Comparison of ENCODE assay signal across 8 mouse cellular contexts in genomic region chrX:53052652-53053500, GRCm38 (mm10).
DNase-seq lines count a peak whose midpoint lies in the region; ATAC-seq and TF ChIP-seq lines count a peak whose summit lies in the region.

No protein-coding gene starts in this region.

- intact Hi-C loops in heart, postnatal 10 days (cut with DNase I): no loop called here
- intact Hi-C loops in left cerebral cortex, adult 2 months (cut with DNase I): loop anchor here (10.0 kb wide), 1 partner anchor 182 kb away; no protein-coding TSS in a partner anchor

- H3K4me3 ChIP-seq in kidney, embryonic 15.5 days (replicated peaks): peak overlapping the region; percentile 17; the same call in 1 of the 2 replicates
- peak overlapping the region; percentile 20; the same call in 1 of the 2 replicates for H3K4me3 ChIP-seq in liver, embryonic 15.5 days (replicated peaks)
- no peak overlapping the region for H3K4me3 ChIP-seq in stomach, embryonic 16.5 days (replicated peaks; ENCODE audit: low read length)
- no peak overlapping the region for H3K4me3 ChIP-seq in left cerebral cortex, adult 2 months

- H3K27ac ChIP-seq in kidney, embryonic 15.5 days: peak overlapping the region; percentile 82
- no peak overlapping the region for H3K27ac ChIP-seq in liver, embryonic 15.5 days (replicated peaks)
- peak overlapping the region; percentile 67 for H3K27ac ChIP-seq in stomach, embryonic 16.5 days (ENCODE audit: low read length)
- H3K27ac ChIP-seq in left cerebral cortex, adult 2 months: no peak overlapping the region

- H3K4me2 ChIP-seq in kidney, embryonic 15.5 days: peak overlapping the region; percentile 47
- H3K4me2 ChIP-seq in liver, embryonic 15.5 days: peak overlapping the region; percentile 41; the same call in 1 of the 2 replicates
- peak overlapping the region; percentile 36 for H3K4me2 ChIP-seq in stomach, embryonic 16.5 days (ENCODE audit: low read depth, low read length)

- TF ChIP-seq CTCF in left cerebral cortex, adult 2 months (IDR thresholded peaks at IDR 0.05): no peak

- 12% methylated on average over 13 of the region's 13 CpGs for WGBS in kidney, embryonic 15.5 days
- 11% methylated on average over 13 of the region's 13 CpGs for WGBS in liver, embryonic 15.5 days (ENCODE audit: insufficient replicate concordance)
- 9% methylated on average over 13 of the region's 13 CpGs for WGBS in stomach, embryonic 16.5 days

- H3K4me1 ChIP-seq in kidney, embryonic 15.5 days: peaks cover 29% of the 10 kb centered on the region
- H3K4me1 ChIP-seq in liver, embryonic 15.5 days (replicated peaks): peaks cover 23% of the 10 kb centered on the region
- peaks cover 7% of the 10 kb centered on the region for H3K4me1 ChIP-seq in stomach, embryonic 16.5 days (ENCODE audit: control insufficient read depth, insufficient read depth, low read length)

- H3K9me3 ChIP-seq in kidney, embryonic 15.5 days (replicated peaks): no peaks in the 10 kb centered on the region
- no peaks in the 10 kb centered on the region for H3K9me3 ChIP-seq in liver, embryonic 15.5 days (replicated peaks)
- H3K9me3 ChIP-seq in stomach, embryonic 16.5 days (replicated peaks; ENCODE audit: control insufficient read depth, low read length): no peaks in the 10 kb centered on the region

- ATAC-seq in kidney, embryonic 15.5 days (replicated peaks; ENCODE audit: low FRiP score): peak; percentile 43
- no peak for ATAC-seq in liver, embryonic 15.5 days (ENCODE audit: insufficient read depth)
- ATAC-seq in stomach, embryonic 16.5 days (ENCODE audit: insufficient read depth, low FRiP score): peak; percentile 43; the same call in 1 of the 2 replicates

- peaks cover 6% of the 10 kb centered on the region for H3K36me3 ChIP-seq in kidney, embryonic 15.5 days
- H3K36me3 ChIP-seq in liver, embryonic 15.5 days (replicated peaks): no peaks in the 10 kb centered on the region
- H3K36me3 ChIP-seq in stomach, embryonic 16.5 days (ENCODE audit: control insufficient read depth, insufficient read depth, low read length): no peaks in the 10 kb centered on the region

- 0 out of 2 replicates have a peak, but pooled peaks cover 5% of the 10 kb centered on the region for H3K27me3 ChIP-seq in kidney, embryonic 15.5 days
- H3K27me3 ChIP-seq in liver, embryonic 15.5 days: peaks cover 9% of the 10 kb centered on the region
- H3K27me3 ChIP-seq in stomach, embryonic 16.5 days (ENCODE audit: control insufficient read depth, insufficient read depth, low read length): no peaks in the 10 kb centered on the region

- no peak overlapping the region for H3K9ac ChIP-seq in kidney, embryonic 15.5 days
- no peak overlapping the region for H3K9ac ChIP-seq in liver, embryonic 15.5 days
- no peak overlapping the region; the same call in 1 of the 2 replicates for H3K9ac ChIP-seq in stomach, embryonic 16.5 days (ENCODE audit: low read length)

- DNase-seq in kidney, adult 11 months: no peak
- peak; percentile 57 to 67 for DNase-seq in adrenal gland, postnatal 36 days
- peak; percentile 56 to 60 for DNase-seq in heart, postnatal 10 days
- DNase-seq in right cerebral cortex, postnatal 36 days (ENCODE audit: low spot score in 2 of 2): no peak
- no peak for DNase-seq in left cerebral cortex, adult 2 months (ENCODE audit: extremely low spot score in 1 of 2, low spot score in 2 of 2)

Comparison
In these comparisons a context has a peak if more than half of its experiments do, and no peak if none do; other contexts are left out.
1. H3K27ac ChIP-seq: peak in kidney, embryonic 15.5 days (single experiment) and stomach, embryonic 16.5 days (single experiment); none in liver, embryonic 15.5 days (single experiment) and left cerebral cortex, adult 2 months (single experiment).
2. H3K4me3 ChIP-seq: peak in kidney, embryonic 15.5 days (single experiment) and liver, embryonic 15.5 days (single experiment); none in stomach, embryonic 16.5 days (single experiment) and left cerebral cortex, adult 2 months (single experiment).
3. DNase-seq: peak in adrenal gland, postnatal 36 days (2 of 2) and heart, postnatal 10 days (2 of 2); none in kidney, adult 11 months (single experiment), right cerebral cortex, postnatal 36 days (0 of 2) and left cerebral cortex, adult 2 months (0 of 2).
4. Peak in every context shown above with its lines, with median percentiles within 50 percentile points of each other: H3K4me2 ChIP-seq.